Mouse (Mus musculus) ES-CJ7 (cell line): ENCODE measurements around the gene Neurl4.

Experiments used
- DNase-seq: peaks from one replicate; pipeline ENCODE4 v3.0.0; 2011; ENCODE audit warnings: low read depth, low spot score

The Neurl4 gene

GRCm38 (mm10) chr11:69953267-69953915 is 52.5 kb downstream of the Neurl4 start:
- no peak for DNase-seq

- DNase-seq = peak; percentile 59
Observed at GRCm38 (mm10) chr11:69955618-69956017, 54.7 kb downstream of the Neurl4 start.

DNA sequence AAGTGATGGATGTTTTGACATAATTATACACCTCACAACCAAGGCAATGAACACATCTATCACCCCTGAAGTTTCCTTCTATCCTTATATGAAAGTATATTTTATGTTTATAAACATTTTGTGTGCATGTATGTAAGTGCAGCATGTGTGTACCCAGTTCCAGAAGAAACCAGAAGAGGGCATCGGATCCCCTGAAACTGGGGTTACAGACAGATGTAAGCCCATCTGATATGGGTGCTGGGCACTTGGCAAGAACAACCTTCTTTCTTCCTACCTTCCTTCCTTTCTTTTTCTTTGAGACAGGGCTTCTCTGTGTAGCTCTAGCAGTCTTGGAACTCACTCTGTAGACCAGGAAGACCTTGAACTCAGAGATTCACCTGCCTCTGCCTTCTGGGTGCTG is 55.3 kb downstream of the Neurl4 start:
- DNase-seq = no peak

DNA sequence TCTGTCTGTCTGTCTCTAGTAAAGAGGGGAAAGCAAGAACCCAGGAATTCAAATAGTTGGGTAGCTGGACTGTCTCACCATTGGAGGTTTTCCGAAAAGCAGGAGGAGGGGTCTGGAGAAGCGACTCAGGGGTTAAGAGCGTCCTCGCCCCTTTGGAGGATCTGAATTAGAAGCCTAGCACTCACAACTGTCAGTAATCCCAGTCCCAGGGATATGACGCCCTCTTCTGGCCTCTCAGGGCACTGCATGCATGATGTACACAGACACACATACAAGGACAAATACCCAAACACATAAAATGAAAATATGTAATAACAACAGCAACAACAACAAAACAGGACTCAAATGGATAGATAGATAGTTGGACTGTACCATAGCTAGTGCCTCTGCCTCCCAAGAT is 59.7 kb downstream of the Neurl4 start:
- DNase-seq = peak; percentile 85

- no peak for DNase-seq
Observed at GRCm38 (mm10) chr11:69961841-69962240, 61.0 kb downstream of the Neurl4 start.
